Mouse (Mus musculus): ENCODE data around the gene Tmem170b. TPM values are rescaled to one million over a fixed set of nuclear protein-coding genes. Genes with fewer than 3 reads are reported as not detected.

Tmem170b gene
- 4.7 and 5.7 TPM in 2 replicates for polyA plus RNA-seq (2012; rRNA removed; ENCODE audit: low replicate concordance)

DNA sequence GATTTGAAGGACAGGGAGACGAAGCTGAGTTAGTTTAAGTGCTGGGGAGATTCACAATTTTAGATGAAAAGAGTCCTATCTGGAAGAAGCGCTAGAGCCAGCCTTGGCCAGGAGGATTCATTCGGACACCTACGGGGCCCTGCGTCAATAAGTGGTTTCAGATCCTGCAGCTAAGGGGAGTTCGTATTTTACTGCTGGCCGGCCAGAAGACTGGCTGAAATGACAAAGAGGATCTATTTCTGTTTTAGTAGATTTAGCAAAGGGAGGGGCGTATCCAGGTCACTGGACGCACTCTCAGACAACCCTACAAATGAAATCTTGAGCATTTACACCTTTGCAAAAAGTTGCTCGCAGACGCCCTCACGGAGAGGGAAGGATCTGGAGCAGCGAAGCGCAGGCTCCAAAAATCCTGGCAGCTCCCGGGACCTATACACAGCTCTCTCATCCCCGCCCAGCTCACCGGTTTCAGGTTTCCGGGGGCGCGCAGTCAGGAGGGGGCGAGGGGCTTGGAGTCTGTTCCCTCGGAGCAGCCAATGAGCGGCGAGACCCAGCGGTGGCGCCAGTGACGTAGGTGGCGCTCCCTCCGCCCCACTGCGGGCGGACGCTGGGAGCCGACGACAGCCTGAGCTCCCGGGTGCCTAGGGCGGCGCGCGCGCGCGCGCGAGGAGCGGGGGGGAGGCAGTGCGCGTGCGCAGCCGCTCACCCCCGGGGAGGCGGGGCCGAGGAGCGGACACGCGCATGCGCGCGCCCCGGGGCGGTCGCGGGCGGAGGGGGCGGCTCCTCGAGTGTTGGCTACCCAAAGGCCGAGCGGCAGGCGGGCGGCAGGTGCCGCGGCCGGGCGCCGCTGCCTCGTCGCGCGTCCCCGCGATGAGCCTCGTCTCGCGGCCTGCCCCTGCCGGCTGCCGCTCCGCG is at the start of gene Tmem170b:
TSS of gene Tmem170b (plus strand) at position 809 of the 912 bp plus-strand sequence.

Other genes with a start within 250 kb of the Tmem170b start
- gene Nedd9, start 118.5 kb upstream of the Tmem170b start, polyA plus RNA-seq (2012; rRNA removed; ENCODE audit: low replicate concordance), result 20.0 and 25.5 TPM in 2 replicates
- gene Adtrp, start 241.8 kb downstream of the Tmem170b start, polyA plus RNA-seq (2012; rRNA removed; ENCODE audit: low replicate concordance), result 11.1 and 46.9 TPM in 2 replicates

All from mammary gland, adult 2 months (tissue).